Mouse (Mus musculus) forebrain, embryonic 15.5 days (tissue): ENCODE measurements around the gene Sgk1. TPM values are rescaled to one million over a fixed set of nuclear protein-coding genes. Genes with fewer than 3 reads are reported as not detected.
A peak's percentile ranks its signal among the peaks of the same experiment; 100 is the strongest.

ENCODE experiments used
- ATAC-seq: fragments of 200-750 bp; cut with Nextera tagmentation; replicated peaks from 2 replicates; pipeline ENCODE4 v1.8.0; 2017; ENCODE audit warnings: mild to moderate bottlenecking, moderate TSS enrichment, moderate library complexity
- H3K27ac ChIP-seq: fragments of 300-500 bp; sonication (generic); replicated peaks from 2 replicates; pipeline ENCODE4 v1.5.1; 2015; ENCODE audit warnings: mild to moderate bottlenecking, inconsistent platforms
- H3K27me3 ChIP-seq: fragments of 300-500 bp; sonication (generic); 2 replicates; pipeline ENCODE4 v1.6.1; 2015; ENCODE audit warnings: inconsistent platforms
- H3K36me3 ChIP-seq: fragments of 300-500 bp; sonication (generic); 2 replicates; pipeline ENCODE4 v1.6.1; 2015; ENCODE audit warnings: mild to moderate bottlenecking, inconsistent platforms
- H3K4me1 ChIP-seq: fragments of 300-500 bp; sonication (generic); 2 replicates; pipeline ENCODE4 v1.6.1; 2015; ENCODE audit warnings: inconsistent platforms
- H3K4me2 ChIP-seq: fragments of 300-500 bp; sonication (generic); replicated peaks from 2 replicates; pipeline ENCODE4 v1.6.1; 2015; ENCODE audit warnings: mild to moderate bottlenecking, inconsistent platforms
- H3K4me3 ChIP-seq: fragments of 300-500 bp; sonication (generic); 2 replicates; pipeline ENCODE4 v1.5.1; 2015; ENCODE audit warnings: mild to moderate bottlenecking, inconsistent platforms
- H3K9ac ChIP-seq: fragments of 300-500 bp; sonication (generic); replicated peaks from 2 replicates; pipeline ENCODE4 v1.6.1; 2015; ENCODE audit warnings: mild to moderate bottlenecking, inconsistent platforms
- H3K9me3 ChIP-seq: fragments of 300-500 bp; sonication (generic); 2 replicates; pipeline ENCODE4 v1.6.1; 2016; ENCODE audit warnings: inconsistent platforms
- WGBS: fragments of 180-500 bp; shearing (Covaris S2); methylation state at CpG from one replicate; pipeline ENCODE4 v1.1.7; 2015; ENCODE audit warnings: mixed read lengths; 5-methylcytosine and 5-hydroxymethylcytosine counted together
- polyA plus RNA-seq: library from polyadenylated mRNA; unstranded; fragments of >200 nt; fragmentation: Nextera tagmentation; extraction: Ambion mirVana; gene quantifications from 2 replicates; pipeline ENCODE4 v1.2.1, GENCODE M21; 2015

The Sgk1 gene
- polyA plus RNA-seq = 27.1 and 28.7 TPM in 2 replicates

- no peaks in the 10 kb centered on the region for H3K36me3 ChIP-seq
- peak within 1 kb of the TSS; percentile 79 for H3K4me2 ChIP-seq
- no peaks in the 10 kb centered on the region for H3K9me3 ChIP-seq
- peak; percentile 93 for ATAC-seq
- H3K4me3 ChIP-seq = peak within 1 kb of the TSS; percentile 65
- H3K27ac ChIP-seq = peak within 1 kb of the TSS; percentile 90
- H3K4me1 ChIP-seq = peaks cover 27% of the 10 kb centered on the region
- H3K27me3 ChIP-seq = no peaks in the 10 kb centered on the region
- WGBS = 1% methylated on average over 36 of the region's 36 CpGs
- H3K9ac ChIP-seq = peak within 1 kb of the TSS; percentile 82
Observed at GRCm38 (mm10) chr10:21882184-21883081, at the start of gene Sgk1. TSS of gene Sgk1 (plus strand) at chr10:21882184.

- WGBS = 68% methylated on average over 2 of the region's 2 CpGs
- Histone ChIP-seq H3K36me3 (no peaks in the 10 kb centered on the region), H3K4me2 (no peak overlapping the region), H3K4me3 (no peak overlapping the region), H3K27me3 (no peaks in the 10 kb centered on the region), H3K27ac (no peak overlapping the region), H3K9ac (no peak overlapping the region), H3K4me1 (peaks cover 8% of the 10 kb centered on the region; the same call in 1 of the 2 replicates), H3K9me3 (no peaks in the 10 kb centered on the region)
- ATAC-seq = no peak
Observed at GRCm38 (mm10) chr10:21832282-21832681, 49.7 kb upstream of the Sgk1 start.

- no peak overlapping the region for H3K9ac ChIP-seq
- H3K4me3 ChIP-seq = no peak overlapping the region
- H3K27ac ChIP-seq = no peak overlapping the region
- no peak for ATAC-seq
- H3K36me3 ChIP-seq = no peaks in the 10 kb centered on the region
- H3K9me3 ChIP-seq = no peaks in the 10 kb centered on the region
- no peak overlapping the region for H3K4me2 ChIP-seq
- peaks cover 8% of the 10 kb centered on the region; the same call in 1 of the 2 replicates for H3K4me1 ChIP-seq
- 92% methylated on average over 3 of the region's 3 CpGs for WGBS
- no peaks in the 10 kb centered on the region for H3K27me3 ChIP-seq
Observed at GRCm38 (mm10) chr10:21833757-21834156, 48.2 kb upstream of the Sgk1 start.

GRCm38 (mm10) chr10:21835077-21835476 is 46.9 kb upstream of the Sgk1 start:
- no peaks in the 10 kb centered on the region for H3K36me3 ChIP-seq
- H3K27me3 ChIP-seq = no peaks in the 10 kb centered on the region
- H3K9me3 ChIP-seq = no peaks in the 10 kb centered on the region
- H3K9ac ChIP-seq = no peak overlapping the region
- H3K4me1 ChIP-seq = no peaks in the 10 kb centered on the region
- no peak for ATAC-seq
- no peak overlapping the region for H3K27ac ChIP-seq
- 42% methylated on average over 7 of the region's 7 CpGs for WGBS
- H3K4me2 ChIP-seq = no peak overlapping the region
- H3K4me3 ChIP-seq = no peak overlapping the region

GRCm38 (mm10) chr10:21839248-21840155 is 42.5 kb upstream of the Sgk1 start:
- Histone ChIP-seq H3K4me1 (no peaks in the 10 kb centered on the region), H3K27ac (no peak overlapping the region), H3K4me3 (no peak overlapping the region), H3K36me3 (no peaks in the 10 kb centered on the region), H3K27me3 (no peaks in the 10 kb centered on the region), H3K9me3 (no peaks in the 10 kb centered on the region), H3K4me2 (no peak overlapping the region), H3K9ac (no peak overlapping the region)
- WGBS = 82% methylated on average over 13 of the region's 13 CpGs
- ATAC-seq = no peak

- H3K4me1 ChIP-seq = no peaks in the 10 kb centered on the region
- H3K9ac ChIP-seq = no peak overlapping the region
- H3K9me3 ChIP-seq = no peaks in the 10 kb centered on the region
- WGBS = 92% methylated on average over 6 of the region's 6 CpGs
- ATAC-seq = no peak
- no peak overlapping the region for H3K4me3 ChIP-seq
- no peak overlapping the region for H3K4me2 ChIP-seq
- no peaks in the 10 kb centered on the region for H3K36me3 ChIP-seq
- H3K27ac ChIP-seq = no peak overlapping the region
- no peaks in the 10 kb centered on the region for H3K27me3 ChIP-seq
Observed at GRCm38 (mm10) chr10:21843326-21843725, 38.7 kb upstream of the Sgk1 start.

- H3K4me2 ChIP-seq = no peak overlapping the region
- no peak overlapping the region for H3K9ac ChIP-seq
- H3K9me3 ChIP-seq = no peaks in the 10 kb centered on the region
- no peak for ATAC-seq
- no peaks in the 10 kb centered on the region for H3K4me1 ChIP-seq
- no peak overlapping the region for H3K27ac ChIP-seq
- WGBS = 93% methylated on average over 8 of the region's 8 CpGs
- no peak overlapping the region for H3K4me3 ChIP-seq
- H3K36me3 ChIP-seq = no peaks in the 10 kb centered on the region
- no peaks in the 10 kb centered on the region for H3K27me3 ChIP-seq
Observed at GRCm38 (mm10) chr10:21843861-21844260, 38.1 kb upstream of the Sgk1 start.

GRCm38 (mm10) chr10:21844391-21844790 is 37.6 kb upstream of the Sgk1 start:
- no peak for ATAC-seq
- Histone ChIP-seq H3K27ac (no peak overlapping the region), H3K4me1 (no peaks in the 10 kb centered on the region), H3K9me3 (no peaks in the 10 kb centered on the region), H3K9ac (no peak overlapping the region), H3K36me3 (no peaks in the 10 kb centered on the region), H3K4me2 (no peak overlapping the region), H3K4me3 (no peak overlapping the region), H3K27me3 (no peaks in the 10 kb centered on the region)
- WGBS = 49% methylated on average over 7 of the region's 7 CpGs

GRCm38 (mm10) chr10:21845601-21846282 is 36.2 kb upstream of the Sgk1 start:
- no peak overlapping the region for H3K4me3 ChIP-seq
- no peaks in the 10 kb centered on the region for H3K9me3 ChIP-seq
- no peaks in the 10 kb centered on the region for H3K4me1 ChIP-seq
- H3K27me3 ChIP-seq = no peaks in the 10 kb centered on the region
- no peaks in the 10 kb centered on the region for H3K36me3 ChIP-seq
- H3K9ac ChIP-seq = no peak overlapping the region
- no peak for ATAC-seq
- H3K27ac ChIP-seq = no peak overlapping the region
- no peak overlapping the region for H3K4me2 ChIP-seq
- WGBS = 78% methylated on average over 10 of the region's 10 CpGs

GRCm38 (mm10) chr10:21846366-21846765 is 35.6 kb upstream of the Sgk1 start:
- Histone ChIP-seq H3K27ac (no peak overlapping the region), H3K9ac (no peak overlapping the region), H3K4me3 (no peak overlapping the region), H3K36me3 (no peaks in the 10 kb centered on the region), H3K9me3 (no peaks in the 10 kb centered on the region), H3K4me1 (no peaks in the 10 kb centered on the region), H3K27me3 (no peaks in the 10 kb centered on the region), H3K4me2 (no peak overlapping the region)
- 93% methylated on average over 9 of the region's 9 CpGs for WGBS
- no peak for ATAC-seq

GRCm38 (mm10) chr10:21847026-21847820 is 34.8 kb upstream of the Sgk1 start:
- no peak overlapping the region for H3K4me3 ChIP-seq
- ATAC-seq = no peak
- 89% methylated on average over 11 of the region's 11 CpGs for WGBS
- no peaks in the 10 kb centered on the region for H3K9me3 ChIP-seq
- no peaks in the 10 kb centered on the region for H3K36me3 ChIP-seq
- H3K4me1 ChIP-seq = no peaks in the 10 kb centered on the region
- no peak overlapping the region for H3K9ac ChIP-seq
- no peak overlapping the region for H3K27ac ChIP-seq
- no peaks in the 10 kb centered on the region for H3K27me3 ChIP-seq
- H3K4me2 ChIP-seq = no peak overlapping the region
